Mouse (Mus musculus) left cerebral cortex, postnatal 4 days (tissue): ENCODE measurements around the gene Crx. TPM values are rescaled to one million over a fixed set of nuclear protein-coding genes. Genes with fewer than 3 reads are reported as not detected.

Source experiments
- DNase-seq: peaks from one replicate; pipeline ENCODE4 v3.0.0-alpha.2; 2022
- intact Hi-C: fragments of 180-260 bp; cut with DNase I; formaldehyde crosslinking; loops from one replicate; pipeline ENCODE4 v1.15.1; 2025
- total RNA-seq, 2 experiments: library from RNA; stranded (reverse); gene quantifications; 2 replicates each; pipeline ENCODE4 v1.2.3; 2021

Crx gene
- total RNA-seq, 2 experiments from 2014 or later: not detected

GRCm38 (mm10) chr7:15881388-15881787 lies 1.6 kb upstream of the Crx start:
- intact Hi-C loops: no loop called here
- DNase-seq: no peak

- intact Hi-C loops: no loop called here
- DNase-seq: no peak
Measured at GRCm38 (mm10) chr7:15864104-15864503, 15.7 kb downstream of the Crx start.

GRCm38 (mm10) chr7:15859657-15860056 lies 20.1 kb downstream of the Crx start:
- intact Hi-C loops: no loop called here
- no peak for DNase-seq

- intact Hi-C loops: no loop called here
- DNase-seq: no peak
Measured at GRCm38 (mm10) chr7:15839578-15839977, 40.2 kb downstream of the Crx start, which contains the start of gene Obox6. Gene Obox6 (minus strand): TSS chr7:15839678.

Other genes starting within 250 kb of the Crx start
- not detected for gene Obox3, start 240.1 kb downstream of the Crx start, total RNA-seq
- not detected for gene Obox5, start 129.8 kb downstream of the Crx start, total RNA-seq
- not detected for gene Obox6, start 40.3 kb downstream of the Crx start, total RNA-seq
- gene Crxos, start 2.6 kb upstream of the Crx start, total RNA-seq: not detected
- gene Selenow, start 42.4 kb upstream of the Crx start, total RNA-seq: 1,000 to 10,000 TPM; 1,074 to 1,076 TPM
- gene Nop53, start 66.1 kb upstream of the Crx start, total RNA-seq: 100 to 1,000 TPM; 110 to 112 TPM
- 1 to 10 TPM; 6.2 to 6.7 TPM for gene Ehd2, start 87.6 kb upstream of the Crx start, total RNA-seq
- gene Bicra, start 168.0 kb upstream of the Crx start, total RNA-seq: 10 to 100 TPM; 25.3 to 25.8 TPM
- gene Zfp541, start 181.8 kb upstream of the Crx start, total RNA-seq: under 1 TPM; 0.38 to 0.58 TPM
- 100 to 1,000 TPM; 141 to 157 TPM for gene Napa, start 218.5 kb upstream of the Crx start, total RNA-seq
- gene Kptn, start 239.9 kb upstream of the Crx start, total RNA-seq: 10 to 100 TPM; 38.0 to 43.2 TPM
- gene Slc8a2, start 249.9 kb upstream of the Crx start, total RNA-seq: 100 to 1,000 TPM; 106 to 117 TPM